Mouse (Mus musculus): ENCODE results near the gene Fndc9.

GRCm38 (mm10) chr11:46258749-46259148 lies 23.4 kb downstream of the Fndc9 start:
- TF ChIP-seq POLR2A (IDR thresholded peaks at IDR 0.05; ENCODE audit: insufficient read depth, low read length) (no peak), CTCF (IDR thresholded peaks at IDR 0.05; ENCODE audit: low read depth, low read length) (no peak)

Data from ES-Bruce4 (cell line).